Mouse (Mus musculus) R1 (cell line): ENCODE data around the gene Fam102a.

ENCODE experiments used
- DNase-seq: peaks from one replicate; pipeline ENCODE4 v3.0.0-alpha.2; 2018; ENCODE audit warnings: low read depth, low spot score

Fam102a gene

GRCm38 (mm10) chr2:32534733-32535471 lies at the start of gene Fam102a:
Gene Fam102a (plus strand): TSS chr2:32535332.
- DNase-seq: peak; percentile 96

- DNase-seq: no peak
These were observed 49.4 kb upstream of the Fam102a start for GRCm38 (mm10) chr2:32485751-32486150.

- no peak for DNase-seq
These were observed 49.0 kb upstream of the Fam102a start for GRCm38 (mm10) chr2:32486155-32486554.

- peak; percentile 94 for DNase-seq
These were observed 48.0 kb upstream of the Fam102a start for GRCm38 (mm10) chr2:32487124-32487623.

GRCm38 (mm10) chr2:32488679-32489078 lies 46.5 kb upstream of the Fam102a start:
- peak; percentile 94 for DNase-seq

GRCm38 (mm10) chr2:32490730-32491129 lies 44.4 kb upstream of the Fam102a start:
- DNase-seq: peak; percentile 66

- DNase-seq: no peak
These were observed 42.5 kb upstream of the Fam102a start for GRCm38 (mm10) chr2:32492661-32493060.

- DNase-seq: no peak
These were observed 41.8 kb upstream of the Fam102a start for GRCm38 (mm10) chr2:32493301-32493701.

- no peak for DNase-seq
These were observed 40.6 kb upstream of the Fam102a start for GRCm38 (mm10) chr2:32494522-32494921.

- DNase-seq: peak; percentile 57
These were observed 39.9 kb upstream of the Fam102a start for GRCm38 (mm10) chr2:32495185-32495726.

GRCm38 (mm10) chr2:32496190-32496589 lies 38.9 kb upstream of the Fam102a start:
- no peak for DNase-seq

GRCm38 (mm10) chr2:32499365-32499764 lies 35.8 kb upstream of the Fam102a start:
- no peak for DNase-seq

GRCm38 (mm10) chr2:32500461-32500860 lies 34.7 kb upstream of the Fam102a start:
- no peak for DNase-seq

- DNase-seq: peak; percentile 66
These were observed 33.3 kb upstream of the Fam102a start for GRCm38 (mm10) chr2:32501754-32502324.

- no peak for DNase-seq
These were observed 32.3 kb upstream of the Fam102a start for GRCm38 (mm10) chr2:32502843-32503242.

GRCm38 (mm10) chr2:32503588-32503987 lies 31.5 kb upstream of the Fam102a start:
- no peak for DNase-seq

GRCm38 (mm10) chr2:32505536-32505935 lies 29.6 kb upstream of the Fam102a start:
- peak; percentile 72 for DNase-seq

GRCm38 (mm10) chr2:32506673-32507668 lies 28.2 kb upstream of the Fam102a start:
- DNase-seq: no peak

GRCm38 (mm10) chr2:32507906-32508305 lies 27.2 kb upstream of the Fam102a start:
- peak; percentile 47 for DNase-seq

- DNase-seq: peak; percentile 95
These were observed 25.8 kb upstream of the Fam102a start for GRCm38 (mm10) chr2:32509287-32509686.

GRCm38 (mm10) chr2:32509896-32510295 lies 25.2 kb upstream of the Fam102a start:
- DNase-seq: peak; percentile 89

- no peak for DNase-seq
These were observed 22.5 kb upstream of the Fam102a start for GRCm38 (mm10) chr2:32512592-32512991.
